Mouse (Mus musculus): ENCODE data around the gene Rgs6. TPM values are rescaled to one million over a fixed set of nuclear protein-coding genes. Genes with fewer than 3 reads are reported as not detected.

The Rgs6 gene
- polyA plus RNA-seq, 1 experiment from 2014 or later, result 1.5 TPM

DNA sequence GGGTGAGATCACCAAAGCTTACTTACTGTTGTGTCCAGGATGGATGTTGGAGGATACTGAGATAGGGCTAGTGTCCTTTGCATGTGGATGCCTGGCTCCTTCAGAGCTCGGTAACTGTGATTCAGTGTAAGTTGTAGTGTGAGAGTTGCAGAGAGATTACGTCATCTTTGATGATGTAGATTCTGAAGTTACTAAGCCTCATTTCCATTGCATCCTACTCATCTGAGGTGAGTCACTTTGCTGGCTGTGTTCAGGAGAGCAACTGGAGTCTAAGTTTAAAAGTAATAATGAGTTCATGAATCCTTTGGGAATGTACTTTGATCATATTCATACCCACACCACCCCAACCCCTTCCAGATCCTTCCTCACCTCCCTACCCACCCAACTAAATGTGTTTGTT lies 227.9 kb downstream of the Rgs6 start:
- H3K9ac ChIP-seq (ENCODE audit: low read length), result no peak overlapping the region
- no peak for TF ChIP-seq CTCF (IDR thresholded peaks at IDR 0.05; ENCODE audit: low read depth)
- no peak for TF ChIP-seq EP300 (optimal IDR thresholded peaks at IDR 0.05)

DNA sequence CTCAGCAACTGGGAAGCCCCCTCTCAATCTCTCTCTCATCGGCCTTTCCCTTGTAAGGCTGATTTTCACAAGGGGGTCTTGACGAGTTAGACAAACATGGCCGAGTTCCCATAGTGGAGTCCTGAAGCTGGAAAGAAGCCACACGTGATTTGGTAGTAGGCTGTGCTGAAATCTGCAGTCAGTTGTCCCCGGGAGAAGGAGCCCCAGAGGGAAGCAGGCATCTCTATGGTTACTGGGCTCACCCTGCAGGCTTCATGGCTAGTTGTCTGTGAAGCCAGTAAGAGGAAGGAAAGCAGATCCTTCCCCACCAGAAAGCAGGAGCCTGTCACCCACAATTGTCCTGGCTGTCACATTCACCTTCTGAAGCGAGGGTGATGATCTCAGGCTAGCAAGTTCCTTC lies 231.2 kb downstream of the Rgs6 start:
- Histone ChIP-seq H3K9me3 (ENCODE audit: control insufficient read depth, low read length) (no peaks in the 10 kb centered on the region), H3K27ac (replicated peaks) (no peak overlapping the region), H3K9ac (ENCODE audit: low read length) (no peak overlapping the region), H3K4me2 (replicated peaks; ENCODE audit: low read depth) (no peak overlapping the region), H3K4me1 (replicated peaks; ENCODE audit: control insufficient read depth, insufficient read depth) (no peaks in the 10 kb centered on the region), H3K4me3 (ENCODE audit: low read depth, low read length) (no peak overlapping the region), H3K27me3 (ENCODE audit: control insufficient read depth, insufficient read depth, low read length) (no peaks in the 10 kb centered on the region), H3K36me3 (ENCODE audit: control insufficient read depth, insufficient read depth, low read length) (no peaks in the 10 kb centered on the region)
- DNase-seq (ENCODE audit: low spot score), result no peak
- no peak for ATAC-seq (ENCODE audit: low FRiP score, low TSS enrichment)
- 71% methylated on average over 6 of the region's 6 CpGs for WGBS
- TF ChIP-seq EP300 (optimal IDR thresholded peaks at IDR 0.05) (no peak), CTCF (IDR thresholded peaks at IDR 0.05; ENCODE audit: low read depth) (no peak)

More for the DNA sequence above, 227.9 kb downstream of the Rgs6 start:
- no peaks in the 10 kb centered on the region for H3K27me3 ChIP-seq (ENCODE audit: control insufficient read depth, insufficient read depth, low read length)
- no peak overlapping the region for H3K4me2 ChIP-seq (replicated peaks; ENCODE audit: low read depth)
- no peaks in the 10 kb centered on the region for H3K9me3 ChIP-seq (ENCODE audit: control insufficient read depth, low read length)
- WGBS, result 90% methylated on average over 2 of the region's 2 CpGs
- no peak overlapping the region for H3K4me3 ChIP-seq (ENCODE audit: low read depth, low read length)
- no peak overlapping the region for H3K27ac ChIP-seq (replicated peaks)
- no peaks in the 10 kb centered on the region for H3K36me3 ChIP-seq (ENCODE audit: control insufficient read depth, insufficient read depth, low read length)
- no peak for DNase-seq (ENCODE audit: low spot score)
- ATAC-seq (ENCODE audit: low FRiP score, low TSS enrichment), result no peak
- H3K4me1 ChIP-seq (replicated peaks; ENCODE audit: control insufficient read depth, insufficient read depth), result no peaks in the 10 kb centered on the region

DNA sequence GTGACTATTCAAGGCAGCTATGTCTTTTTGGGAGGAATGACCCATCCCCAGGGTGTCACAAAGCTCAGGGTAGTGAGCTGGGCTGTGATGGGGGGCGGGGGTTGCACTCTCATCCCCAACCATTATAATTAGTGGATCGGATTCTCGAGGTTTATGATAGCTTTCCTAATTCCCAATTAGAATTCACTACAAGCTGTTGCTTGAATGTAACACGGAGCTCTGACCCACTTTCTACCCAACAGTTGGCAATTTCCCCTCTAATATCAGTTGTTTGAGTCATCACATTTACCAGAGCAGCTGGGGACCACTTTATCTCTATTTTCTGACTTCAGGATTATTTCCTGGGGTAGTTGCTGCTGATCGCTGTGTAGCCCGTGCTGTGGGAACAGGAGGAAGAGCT lies 231.9 kb downstream of the Rgs6 start:
- DNase-seq (ENCODE audit: low spot score) (no peak), ATAC-seq (ENCODE audit: low FRiP score, low TSS enrichment) (no peak)
- Histone ChIP-seq H3K4me1 (replicated peaks; ENCODE audit: control insufficient read depth, insufficient read depth) (no peaks in the 10 kb centered on the region), H3K27ac (replicated peaks) (no peak overlapping the region), H3K9ac (ENCODE audit: low read length) (no peak overlapping the region), H3K27me3 (ENCODE audit: control insufficient read depth, insufficient read depth, low read length) (no peaks in the 10 kb centered on the region), H3K9me3 (ENCODE audit: control insufficient read depth, low read length) (no peaks in the 10 kb centered on the region), H3K36me3 (ENCODE audit: control insufficient read depth, insufficient read depth, low read length) (no peaks in the 10 kb centered on the region), H3K4me2 (replicated peaks; ENCODE audit: low read depth) (no peak overlapping the region), H3K4me3 (ENCODE audit: low read depth, low read length) (no peak overlapping the region)
- TF ChIP-seq EP300 (optimal IDR thresholded peaks at IDR 0.05) (no peak), CTCF (IDR thresholded peaks at IDR 0.05; ENCODE audit: low read depth) (no peak)
- 85% methylated on average over 6 of the region's 6 CpGs for WGBS

DNA sequence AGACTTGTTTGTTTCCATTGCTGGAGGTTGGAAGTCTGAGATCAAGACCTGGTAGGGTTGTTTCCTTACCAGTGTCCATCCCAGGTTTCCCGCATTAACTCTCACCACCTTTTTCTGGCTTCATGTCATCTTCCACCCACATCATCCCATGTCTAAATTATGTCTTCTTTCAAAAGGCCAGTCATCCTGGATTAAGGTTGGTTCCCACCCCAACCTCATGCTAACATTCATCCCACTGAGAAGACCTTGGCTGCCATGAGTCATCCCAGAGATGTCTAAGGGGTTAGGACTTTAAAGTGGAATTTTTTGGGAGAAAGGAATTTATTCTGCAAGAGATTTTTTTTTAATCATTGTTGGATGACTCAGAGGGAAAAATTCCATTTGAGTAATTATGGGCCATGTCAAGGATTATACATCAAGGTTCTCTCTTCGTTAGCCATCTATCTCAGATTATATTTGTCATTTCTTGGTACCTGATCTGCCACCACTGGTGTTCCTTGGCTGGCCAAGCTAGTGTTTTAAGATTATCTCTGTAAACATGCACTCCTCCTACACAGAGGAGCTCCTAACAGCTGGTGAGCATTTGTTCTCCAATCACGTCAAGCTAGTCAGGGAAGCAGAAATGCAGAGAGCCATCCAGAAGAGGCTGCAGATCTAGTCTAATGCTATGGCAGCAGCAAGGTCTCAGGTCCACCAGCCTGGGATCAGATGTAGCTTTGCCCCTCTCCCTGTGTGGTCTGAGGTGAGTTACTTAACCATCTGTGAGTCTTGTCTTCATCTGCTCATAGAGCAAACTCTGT lies 234.9 kb downstream of the Rgs6 start:
- ATAC-seq (ENCODE audit: low FRiP score, low TSS enrichment) (no peak), DNase-seq (ENCODE audit: low spot score) (no peak)
- WGBS, result 63% methylated on average over 3 of the region's 3 CpGs
- no peaks in the 10 kb centered on the region for H3K36me3 ChIP-seq (ENCODE audit: control insufficient read depth, insufficient read depth, low read length)
- H3K9ac ChIP-seq (ENCODE audit: low read length), result no peak overlapping the region
- no peak overlapping the region for H3K4me2 ChIP-seq (replicated peaks; ENCODE audit: low read depth)
- H3K9me3 ChIP-seq (ENCODE audit: control insufficient read depth, low read length), result no peaks in the 10 kb centered on the region
- no peak for TF ChIP-seq CTCF (IDR thresholded peaks at IDR 0.05; ENCODE audit: low read depth)
- TF ChIP-seq EP300 (optimal IDR thresholded peaks at IDR 0.05), result no peak
- no peaks in the 10 kb centered on the region for H3K27me3 ChIP-seq (ENCODE audit: control insufficient read depth, insufficient read depth, low read length)
- no peak overlapping the region for H3K27ac ChIP-seq (replicated peaks)
- H3K4me1 ChIP-seq (replicated peaks; ENCODE audit: control insufficient read depth, insufficient read depth), result no peaks in the 10 kb centered on the region
- no peak overlapping the region for H3K4me3 ChIP-seq (ENCODE audit: low read depth, low read length)

DNA sequence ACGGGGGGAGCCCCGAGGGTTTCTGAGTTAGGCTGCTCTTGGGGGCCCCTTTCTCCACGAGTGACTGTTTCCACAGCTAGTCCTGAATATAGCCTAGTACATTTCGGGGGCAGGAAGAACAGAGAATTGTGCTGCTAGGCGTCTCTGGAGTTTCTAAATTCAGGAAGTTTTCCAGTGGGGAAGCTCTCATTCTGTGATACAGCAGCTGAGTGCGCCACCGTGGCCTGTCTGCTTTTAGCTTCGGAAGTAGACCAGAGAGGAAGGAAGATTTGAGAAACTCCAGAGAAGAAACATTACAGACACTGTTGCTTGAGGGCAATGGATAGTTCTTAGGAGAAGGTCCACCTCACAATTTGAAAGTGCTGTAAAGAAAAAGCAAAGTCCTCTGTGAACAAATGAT lies 242.2 kb downstream of the Rgs6 start:
- Histone ChIP-seq H3K9me3 (ENCODE audit: control insufficient read depth, low read length) (no peaks in the 10 kb centered on the region), H3K4me1 (replicated peaks; ENCODE audit: control insufficient read depth, insufficient read depth) (no peaks in the 10 kb centered on the region), H3K9ac (ENCODE audit: low read length) (no peak overlapping the region), H3K36me3 (ENCODE audit: control insufficient read depth, insufficient read depth, low read length) (no peaks in the 10 kb centered on the region), H3K4me3 (ENCODE audit: low read depth, low read length) (no peak overlapping the region), H3K27ac (replicated peaks) (no peak overlapping the region), H3K27me3 (ENCODE audit: control insufficient read depth, insufficient read depth, low read length) (no peaks in the 10 kb centered on the region), H3K4me2 (replicated peaks; ENCODE audit: low read depth) (no peak overlapping the region)
- TF ChIP-seq CTCF (IDR thresholded peaks at IDR 0.05; ENCODE audit: low read depth), result no peak
- no peak for TF ChIP-seq EP300 (optimal IDR thresholded peaks at IDR 0.05)
- WGBS, result 79% methylated on average over 8 of the region's 8 CpGs
- no peak for DNase-seq (ENCODE audit: low spot score)
- ATAC-seq (ENCODE audit: low FRiP score, low TSS enrichment), result no peak

DNA sequence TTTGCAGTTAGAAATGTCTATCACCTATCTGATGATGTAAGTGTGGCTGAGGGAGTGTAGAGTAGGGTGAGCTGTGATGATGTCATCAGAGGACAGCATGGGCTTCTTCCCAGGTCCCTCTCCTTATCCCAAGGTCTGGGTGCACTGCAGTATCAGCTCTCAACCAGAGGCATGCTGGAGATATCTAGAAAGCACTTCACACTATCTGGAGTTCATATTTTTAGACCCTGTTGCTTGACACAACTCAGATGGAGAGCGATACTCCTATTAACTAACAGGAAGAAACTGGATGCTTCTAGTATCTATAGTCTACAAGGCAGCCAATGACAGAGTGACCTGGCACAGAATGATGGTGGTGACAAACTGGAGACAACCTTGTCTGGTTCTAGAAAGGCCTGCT lies 250.5 kb downstream of the Rgs6 start:
- Histone ChIP-seq H3K4me2 (replicated peaks; ENCODE audit: low read depth) (no peak overlapping the region), H3K4me3 (ENCODE audit: low read depth, low read length) (no peak overlapping the region), H3K4me1 (replicated peaks; ENCODE audit: control insufficient read depth, insufficient read depth) (no peaks in the 10 kb centered on the region), H3K36me3 (ENCODE audit: control insufficient read depth, insufficient read depth, low read length) (no peaks in the 10 kb centered on the region), H3K27ac (replicated peaks) (no peak overlapping the region), H3K9ac (ENCODE audit: low read length) (no peak overlapping the region), H3K27me3 (ENCODE audit: control insufficient read depth, insufficient read depth, low read length) (no peaks in the 10 kb centered on the region), H3K9me3 (ENCODE audit: control insufficient read depth, low read length) (no peaks in the 10 kb centered on the region)
- WGBS, result 100% methylated on average over 1 of the region's 1 CpGs
- no peak for DNase-seq (ENCODE audit: low spot score)
- ATAC-seq (ENCODE audit: low FRiP score, low TSS enrichment), result no peak
- TF ChIP-seq EP300 (optimal IDR thresholded peaks at IDR 0.05) (no peak), CTCF (IDR thresholded peaks at IDR 0.05; ENCODE audit: low read depth) (no peak)

Measured in stomach, postnatal 0 days (tissue).